Mouse (Mus musculus): ENCODE data around the gene Tbc1d4. TPM values are rescaled to one million over a fixed set of nuclear protein-coding genes. Genes with fewer than 3 reads are reported as not detected.

Tbc1d4 gene
- total and polyA plus RNA-seq, 2 experiments from 2014 or later: 5.7 to 21.0 TPM

DNA sequence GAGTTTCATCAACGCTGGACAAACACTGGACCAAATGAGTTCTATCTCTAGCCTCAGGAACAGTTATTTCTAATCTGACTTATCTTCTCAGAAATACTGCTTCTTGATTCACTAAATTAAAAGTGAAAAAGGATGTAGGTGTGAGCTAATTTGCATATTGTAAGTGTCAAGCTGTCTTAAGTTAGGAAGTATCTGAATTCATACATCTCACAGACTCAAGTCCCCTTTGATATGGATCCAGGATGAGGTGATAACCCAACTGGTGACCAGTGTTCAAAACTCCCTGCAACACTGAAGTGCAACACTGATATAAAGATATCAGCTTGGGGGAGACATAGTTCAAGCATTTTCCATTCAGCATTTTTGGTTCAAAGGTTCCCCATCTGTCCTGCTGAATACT lies 141.5 kb downstream of the Tbc1d4 start:
- TF ChIP-seq CTCF (IDR thresholded peaks at IDR 0.05): no peak
- 94% methylated on average over 1 of the region's 1 CpGs for WGBS
- Histone ChIP-seq H3K27ac (ENCODE audit: low read depth, low read length) (no peak overlapping the region), H3K4me1 (ENCODE audit: insufficient read depth, low read length) (no peaks in the 10 kb centered on the region), H3K9ac (replicated peaks; ENCODE audit: low read length, poor library complexity, severe bottlenecking) (no peak overlapping the region), H3K4me2 (ENCODE audit: low read depth, low read length, poor library complexity, severe bottlenecking) (no peak overlapping the region), H3K9me3 (ENCODE audit: low read length) (no peaks in the 10 kb centered on the region), H3K27me3 (ENCODE audit: insufficient read depth, low read length) (no peaks in the 10 kb centered on the region), H3K36me3 (ENCODE audit: insufficient read depth, low read length) (no peaks in the 10 kb centered on the region), H3K4me3 (ENCODE audit: low read depth, low read length) (no peak overlapping the region)
- ATAC-seq (ENCODE audit: low FRiP score) (no peak), DNase-seq (ENCODE audit: low spot score) (no peak)

DNA sequence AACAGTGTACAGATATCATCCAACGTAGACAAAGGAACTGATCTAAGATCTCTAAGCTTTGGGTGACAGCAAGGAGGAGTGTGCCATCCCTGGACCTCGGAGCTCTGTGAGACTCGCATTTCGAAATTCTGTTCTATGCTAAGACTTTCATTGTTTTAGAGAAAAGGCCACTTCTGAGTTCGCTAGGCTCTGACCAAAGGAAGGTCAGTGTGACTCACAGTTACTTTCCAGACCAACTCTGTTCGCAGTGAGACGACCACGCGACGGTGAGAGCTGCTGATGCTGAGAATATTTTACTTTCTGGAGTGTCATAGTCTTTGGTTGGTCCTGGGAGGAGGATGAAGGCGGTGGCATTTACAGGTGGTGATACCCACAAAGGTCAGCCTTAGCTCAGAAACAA lies 142.5 kb downstream of the Tbc1d4 start:
- Histone ChIP-seq H3K27ac (ENCODE audit: low read depth, low read length) (no peak overlapping the region), H3K27me3 (ENCODE audit: insufficient read depth, low read length) (no peaks in the 10 kb centered on the region), H3K36me3 (ENCODE audit: insufficient read depth, low read length) (no peaks in the 10 kb centered on the region), H3K4me2 (ENCODE audit: low read depth, low read length, poor library complexity, severe bottlenecking) (no peak overlapping the region), H3K4me1 (ENCODE audit: insufficient read depth, low read length) (no peaks in the 10 kb centered on the region), H3K9me3 (ENCODE audit: low read length) (no peaks in the 10 kb centered on the region), H3K4me3 (ENCODE audit: low read depth, low read length) (no peak overlapping the region), H3K9ac (replicated peaks; ENCODE audit: low read length, poor library complexity, severe bottlenecking) (no peak overlapping the region)
- DNase-seq (ENCODE audit: low spot score) (no peak), ATAC-seq (ENCODE audit: low FRiP score) (no peak)
- 86% methylated on average over 11 of the region's 11 CpGs for WGBS
- no peak for TF ChIP-seq CTCF (IDR thresholded peaks at IDR 0.05)

DNA sequence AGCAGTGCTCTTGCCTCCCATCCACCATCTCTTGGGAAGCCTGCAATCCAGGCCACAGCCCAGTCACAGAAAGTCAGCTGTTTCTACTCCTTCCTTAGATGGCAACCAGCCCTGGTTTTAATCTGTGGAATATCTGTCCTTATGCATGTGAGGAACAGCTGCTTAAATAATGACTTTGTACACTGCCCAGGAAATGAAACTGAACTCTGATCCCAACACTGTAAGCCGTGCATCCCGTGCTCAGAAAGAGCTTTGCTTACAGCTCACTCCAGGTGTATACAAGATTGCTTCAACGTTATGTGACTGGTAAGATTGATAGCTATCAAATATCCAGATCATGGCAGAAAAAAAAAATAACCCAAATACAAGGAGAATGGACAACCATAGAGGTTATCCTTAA lies 143.1 kb downstream of the Tbc1d4 start:
- Histone ChIP-seq H3K4me3 (ENCODE audit: low read depth, low read length) (no peak overlapping the region), H3K27me3 (ENCODE audit: insufficient read depth, low read length) (no peaks in the 10 kb centered on the region), H3K4me2 (ENCODE audit: low read depth, low read length, poor library complexity, severe bottlenecking) (no peak overlapping the region), H3K4me1 (ENCODE audit: insufficient read depth, low read length) (no peaks in the 10 kb centered on the region), H3K9me3 (ENCODE audit: low read length) (no peaks in the 10 kb centered on the region), H3K9ac (replicated peaks; ENCODE audit: low read length, poor library complexity, severe bottlenecking) (no peak overlapping the region), H3K36me3 (ENCODE audit: insufficient read depth, low read length) (no peaks in the 10 kb centered on the region), H3K27ac (ENCODE audit: low read depth, low read length) (no peak overlapping the region)
- DNase-seq (ENCODE audit: low spot score): no peak
- WGBS: 87% methylated on average over 3 of the region's 3 CpGs
- no peak for TF ChIP-seq CTCF (IDR thresholded peaks at IDR 0.05)
- no peak for ATAC-seq (ENCODE audit: low FRiP score)

GRCm38 (mm10) chr14:101460768-101461167 lies 148.2 kb downstream of the Tbc1d4 start:
- ATAC-seq (ENCODE audit: low FRiP score) (no peak), DNase-seq (ENCODE audit: low spot score) (peak; percentile 74)
- no peak overlapping the region for H3K9ac ChIP-seq (replicated peaks; ENCODE audit: low read length, poor library complexity, severe bottlenecking)
- H3K27ac ChIP-seq (ENCODE audit: low read depth, low read length): no peak overlapping the region
- H3K4me2 ChIP-seq (ENCODE audit: low read depth, low read length, poor library complexity, severe bottlenecking): no peak overlapping the region
- H3K4me3 ChIP-seq (ENCODE audit: low read depth, low read length): no peak overlapping the region
- peak; percentile 69 for TF ChIP-seq CTCF (IDR thresholded peaks at IDR 0.05)
- H3K27me3 ChIP-seq (ENCODE audit: insufficient read depth, low read length): no peaks in the 10 kb centered on the region
- no peaks in the 10 kb centered on the region for H3K36me3 ChIP-seq (ENCODE audit: insufficient read depth, low read length)
- no peaks in the 10 kb centered on the region for H3K9me3 ChIP-seq (ENCODE audit: low read length)
- H3K4me1 ChIP-seq (ENCODE audit: insufficient read depth, low read length): no peaks in the 10 kb centered on the region
- WGBS: 23% methylated on average over 6 of the region's 6 CpGs

- no peaks in the 10 kb centered on the region for H3K9me3 ChIP-seq (ENCODE audit: low read length)
- H3K4me1 ChIP-seq (ENCODE audit: insufficient read depth, low read length): no peaks in the 10 kb centered on the region
- no peak overlapping the region for H3K27ac ChIP-seq (ENCODE audit: low read depth, low read length)
- ATAC-seq (ENCODE audit: low FRiP score): no peak
- no peak for TF ChIP-seq CTCF (IDR thresholded peaks at IDR 0.05)
- H3K4me2 ChIP-seq (ENCODE audit: low read depth, low read length, poor library complexity, severe bottlenecking): no peak overlapping the region
- peaks cover 5% of the 10 kb centered on the region; the same call in 1 of the 2 replicates for H3K36me3 ChIP-seq (ENCODE audit: insufficient read depth, low read length)
- H3K4me3 ChIP-seq (ENCODE audit: low read depth, low read length): no peak overlapping the region
- H3K9ac ChIP-seq (replicated peaks; ENCODE audit: low read length, poor library complexity, severe bottlenecking): no peak overlapping the region
- no peak for DNase-seq (ENCODE audit: low spot score)
- H3K27me3 ChIP-seq (ENCODE audit: insufficient read depth, low read length): no peaks in the 10 kb centered on the region
- 83% methylated on average over 6 of the region's 6 CpGs for WGBS
Measured at GRCm38 (mm10) chr14:101452915-101453314, 156.1 kb downstream of the Tbc1d4 start.

DNA sequence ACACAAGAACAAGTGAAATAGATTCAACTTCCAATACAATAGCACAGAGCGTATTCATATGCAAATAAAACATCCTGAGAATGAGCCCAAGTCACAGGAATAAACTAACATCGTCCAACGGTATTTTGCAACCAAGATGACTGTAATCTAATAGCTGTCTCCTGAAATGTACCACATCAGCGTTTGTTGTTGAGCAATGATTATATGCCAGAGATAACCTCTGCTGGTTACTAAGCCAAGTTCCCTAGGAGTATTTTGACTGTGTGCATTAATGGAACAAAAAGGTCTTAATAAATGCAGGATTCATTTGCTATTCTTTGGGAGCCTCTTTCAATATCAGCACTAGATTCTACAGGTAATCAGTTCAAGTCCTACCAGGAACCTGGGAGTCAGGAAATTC lies 161.1 kb downstream of the Tbc1d4 start:
- Histone ChIP-seq H3K9me3 (ENCODE audit: low read length) (no peaks in the 10 kb centered on the region), H3K4me2 (ENCODE audit: low read depth, low read length, poor library complexity, severe bottlenecking) (no peak overlapping the region), H3K4me1 (ENCODE audit: insufficient read depth, low read length) (no peaks in the 10 kb centered on the region), H3K4me3 (ENCODE audit: low read depth, low read length) (no peak overlapping the region), H3K27ac (ENCODE audit: low read depth, low read length) (no peak overlapping the region), H3K36me3 (ENCODE audit: insufficient read depth, low read length) (peaks cover 5% of the 10 kb centered on the region; the same call in 1 of the 2 replicates), H3K9ac (replicated peaks; ENCODE audit: low read length, poor library complexity, severe bottlenecking) (no peak overlapping the region), H3K27me3 (ENCODE audit: insufficient read depth, low read length) (no peaks in the 10 kb centered on the region)
- 71% methylated on average over 4 of the region's 4 CpGs for WGBS
- ATAC-seq (ENCODE audit: low FRiP score): no peak
- TF ChIP-seq CTCF (IDR thresholded peaks at IDR 0.05): no peak
- DNase-seq (ENCODE audit: low spot score): no peak

All from midbrain, postnatal 0 days (tissue).